Mouse (Mus musculus) brain, embryonic 14.5 days (tissue): ENCODE measurements around the gene Ndufb8. TPM values are rescaled to one million over a fixed set of nuclear protein-coding genes. Genes with fewer than 3 reads are reported as not detected.

ENCODE experiments used
- DNase-seq: peaks from one replicate; pipeline ENCODE4 v3.0.0-alpha.2; 2011; ENCODE audit warnings: low read depth
- CTCF ChIP-seq: fragments of 200-500 bp; IDR thresholded peaks from 2 replicates; pipeline ENCODE4 v1.5.1; 2012; ENCODE audit warnings: inconsistent platforms, mild to moderate bottlenecking, moderate library complexity, borderline replicate concordance; ENCODE audit not compliant: insufficient read depth, insufficient read length; ENCODE audit errors: extremely low read depth
- POLR2A ChIP-seq: fragments of 200-500 bp; IDR thresholded peaks from 2 replicates; pipeline ENCODE4 v1.6.1; 2012; ENCODE audit warnings: mild to moderate bottlenecking, inconsistent platforms, borderline replicate concordance; ENCODE audit not compliant: poor library complexity, insufficient read depth, insufficient read length, severe bottlenecking; ENCODE audit errors: extremely low read depth
- polyA plus RNA-seq: library from polyadenylated mRNA; depleted of rRNA; stranded (reverse); fragments of >200 nt; gene quantifications from 2 replicates; pipeline ENCODE4 v1.2.3, GENCODE M21; 2012; rRNA removed

The Ndufb8 gene
- polyA plus RNA-seq, 1 experiment, result 434 TPM

GRCm38 (mm10) chr19:44510534-44511175 is 44.6 kb downstream of the Ndufb8 start:
- TF ChIP-seq POLR2A (no peak), CTCF (no peak)
- no peak for DNase-seq

GRCm38 (mm10) chr19:44502741-44503140 is 52.5 kb downstream of the Ndufb8 start:
- TF ChIP-seq POLR2A, result no peak
- no peak for TF ChIP-seq CTCF
- DNase-seq, result no peak

DNA sequence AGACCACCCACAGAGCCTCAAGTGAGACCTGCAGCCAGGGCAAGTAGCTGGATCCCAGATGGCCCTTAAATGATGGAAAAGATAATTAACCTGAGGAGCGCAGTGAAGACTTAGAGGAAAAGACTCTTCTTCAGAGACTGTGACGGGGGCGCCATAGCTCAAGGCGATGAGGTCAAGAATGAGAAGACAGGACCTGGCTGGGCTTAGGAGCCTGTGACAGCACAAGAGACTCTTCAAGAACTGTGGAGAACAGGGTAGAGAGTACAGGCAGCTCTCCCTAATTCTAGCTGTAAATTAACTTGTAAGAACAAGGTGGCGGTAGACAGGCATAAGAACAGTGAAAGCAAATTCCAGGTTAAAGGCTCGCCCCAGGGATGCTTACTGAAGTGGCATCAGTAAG is 53.3 kb downstream of the Ndufb8 start:
- DNase-seq, result no peak
- TF ChIP-seq POLR2A, result no peak
- no peak for TF ChIP-seq CTCF

GRCm38 (mm10) chr19:44500240-44500639 is 55.0 kb downstream of the Ndufb8 start:
- no peak for TF ChIP-seq CTCF
- DNase-seq, result no peak

DNA sequence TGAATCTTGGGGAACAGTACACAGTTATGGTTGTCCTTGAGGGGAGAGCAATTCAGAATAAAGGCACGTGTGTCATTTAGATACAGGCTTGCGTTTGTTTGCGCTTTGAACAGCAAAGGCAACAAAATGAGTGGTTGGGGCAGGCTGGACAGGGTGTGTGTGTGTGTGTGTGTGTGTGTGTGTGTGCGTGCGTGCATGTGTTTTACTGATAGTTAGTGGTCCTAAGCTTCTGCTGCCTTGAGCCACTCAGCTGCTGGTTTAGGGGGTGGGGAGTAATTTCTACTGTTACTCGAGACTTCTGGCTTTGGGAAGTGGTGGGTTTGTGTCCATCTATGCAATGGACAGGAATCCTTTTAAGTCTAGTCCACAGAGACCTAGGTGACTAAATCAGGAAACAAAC is 56.3 kb downstream of the Ndufb8 start:
- TF ChIP-seq CTCF (no peak), POLR2A (no peak)
- no peak for DNase-seq

Other genes with a start within 250 kb of the Ndufb8 start
- gene Scd4, start 222.3 kb downstream of the Ndufb8 start, polyA plus RNA-seq, result 0.19 and 0.30 TPM in 2 replicates
- gene Scd1, start 147.6 kb downstream of the Ndufb8 start, polyA plus RNA-seq, result 9.6 and 16.6 TPM in 2 replicates
- gene Wnt8b, start 62.0 kb downstream of the Ndufb8 start, polyA plus RNA-seq, result 3.6 and 3.7 TPM in 2 replicates
- 0.42 and 0.72 TPM in 2 replicates for gene Sec31b, start 9.6 kb downstream of the Ndufb8 start, polyA plus RNA-seq
- not detected in 2 replicates for gene Gm20538, start 2.6 kb downstream of the Ndufb8 start, polyA plus RNA-seq
- gene Hif1an, start 7.4 kb upstream of the Ndufb8 start, polyA plus RNA-seq, result 29.5 TPM in 2 replicates
- gene Pax2, start 200.6 kb upstream of the Ndufb8 start, polyA plus RNA-seq, result 1.9 and 20.3 TPM in 2 replicates